Mouse (Mus musculus) ES-Bruce4 (cell line): ENCODE measurements around the gene Mc3r.
A peak's percentile ranks its signal among the peaks of the same experiment; 100 is the strongest.

Source experiments
- CTCF ChIP-seq: IDR thresholded peaks from one replicate; pipeline ENCODE4 v1.8.1; 2011; ENCODE audit warnings: low read depth, low read length
- POLR2A ChIP-seq: IDR thresholded peaks from one replicate; pipeline ENCODE4 v1.8.1; 2011; ENCODE audit warnings: low read length; ENCODE audit not compliant: insufficient read depth

DNA sequence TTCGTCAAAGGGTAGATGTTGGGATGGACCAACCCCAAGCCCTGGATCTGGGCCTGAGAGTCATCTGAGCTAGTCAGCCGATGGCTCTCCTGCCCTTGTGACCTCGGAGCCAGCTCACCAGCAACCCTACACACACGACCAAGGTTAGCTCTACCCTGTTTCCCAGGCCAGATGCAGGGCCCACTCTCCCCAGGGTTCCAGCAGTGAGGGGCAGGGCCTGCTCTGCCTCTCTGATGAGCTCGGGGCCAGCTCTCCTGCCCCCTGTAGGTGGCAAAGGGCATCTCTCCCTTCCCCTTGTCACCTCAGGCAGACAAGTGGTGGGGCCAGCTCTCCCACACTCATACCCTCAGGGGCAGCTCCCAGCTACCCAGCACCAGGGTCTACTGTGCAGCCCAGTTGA is 29.1 kb upstream of the Mc3r start:
- peak; percentile 51 for TF ChIP-seq CTCF
- no peak for TF ChIP-seq POLR2A
